Mouse (Mus musculus) midbrain, postnatal 0 days (tissue): Measurements from ENCODE around the gene Naglu. TPM values are rescaled to one million over a fixed set of nuclear protein-coding genes. Genes with fewer than 3 reads are reported as not detected.
A peak's percentile ranks its signal among the peaks of the same experiment; 100 is the strongest.

Experiments used
- ATAC-seq: fragments of 200-750 bp; cut with Nextera tagmentation; 2 replicates; pipeline ENCODE4 v1.8.0; 2017; ENCODE audit warnings: moderate number of reproducible peaks, mild to moderate bottlenecking, moderate TSS enrichment, moderate library complexity; ENCODE audit not compliant: low FRiP score
- DNase-seq: peaks from one replicate; pipeline ENCODE4 v3.0.0-alpha.2; 2015; ENCODE audit warnings: low spot score
- H3K27ac ChIP-seq: fragments of 300-500 bp; sonication (generic); 2 replicates; pipeline ENCODE4 v1.5.1; 2014; ENCODE audit warnings: low read depth, mild to moderate bottlenecking, low read length, mixed read lengths
- H3K27me3 ChIP-seq: fragments of 300-500 bp; sonication (generic); 2 replicates; pipeline ENCODE4 v1.6.1; 2014; ENCODE audit warnings: low read length, control low read depth, mixed read lengths; ENCODE audit not compliant: insufficient read depth
- H3K36me3 ChIP-seq: fragments of 300-500 bp; sonication (generic); 2 replicates; pipeline ENCODE4 v1.6.1; 2014; ENCODE audit warnings: low read length, control low read depth, mixed read lengths; ENCODE audit not compliant: insufficient read depth
- H3K4me1 ChIP-seq: fragments of 300-500 bp; sonication (generic); 2 replicates; pipeline ENCODE4 v1.6.1; 2014; ENCODE audit warnings: mild to moderate bottlenecking, control low read depth, antibody characterized with exemption, low read length, mixed read lengths; ENCODE audit not compliant: insufficient read depth
- H3K4me2 ChIP-seq: fragments of 300-500 bp; sonication (generic); 2 replicates; pipeline ENCODE4 v1.6.1; 2014; ENCODE audit warnings: low read depth, mild to moderate bottlenecking, low read length, mixed read lengths; ENCODE audit not compliant: poor library complexity, severe bottlenecking
- H3K4me3 ChIP-seq: fragments of 300-500 bp; sonication (generic); 2 replicates; pipeline ENCODE4 v1.5.1; 2014; ENCODE audit warnings: low read depth, mild to moderate bottlenecking, low read length, moderate library complexity
- H3K9ac ChIP-seq: fragments of 300-500 bp; sonication (generic); replicated peaks from 2 replicates; pipeline ENCODE4 v1.6.1; 2014; ENCODE audit warnings: mild to moderate bottlenecking, low read length, moderate library complexity, mixed read lengths; ENCODE audit not compliant: poor library complexity, severe bottlenecking
- H3K9me3 ChIP-seq: fragments of 300-500 bp; sonication (generic); 2 replicates; pipeline ENCODE4 v1.6.1; 2016; ENCODE audit warnings: low read length, control low read depth
- CTCF ChIP-seq: IDR thresholded peaks from 2 replicates; pipeline ENCODE4 v1.5.1; 2016; ENCODE audit warnings: antibody characterized with exemption, mild to moderate bottlenecking
- WGBS: fragments of 180-500 bp; shearing (Covaris S2); extraction: QIAGEN DNeasy Blood & Tissue Kit; methylation state at CpG from one replicate; pipeline ENCODE4 v1.1.7; 2014; 5-methylcytosine and 5-hydroxymethylcytosine counted together
- polyA plus RNA-seq: library from polyadenylated mRNA; unstranded; fragments of >200 nt; fragmentation: Nextera tagmentation; extraction: Ambion mirVana; gene quantifications from 2 replicates; pipeline ENCODE4 v1.2.1, GENCODE M21; 2015
- total RNA-seq: library from RNA; depleted of rRNA; stranded (reverse); fragments of >200 nt; gene quantifications from 2 replicates; pipeline ENCODE4 v1.2.3, GENCODE M21; 2014

The Naglu gene
- total and polyA plus RNA-seq, 2 experiments from 2014 or later, result 16.6 to 22.2 TPM

DNA sequence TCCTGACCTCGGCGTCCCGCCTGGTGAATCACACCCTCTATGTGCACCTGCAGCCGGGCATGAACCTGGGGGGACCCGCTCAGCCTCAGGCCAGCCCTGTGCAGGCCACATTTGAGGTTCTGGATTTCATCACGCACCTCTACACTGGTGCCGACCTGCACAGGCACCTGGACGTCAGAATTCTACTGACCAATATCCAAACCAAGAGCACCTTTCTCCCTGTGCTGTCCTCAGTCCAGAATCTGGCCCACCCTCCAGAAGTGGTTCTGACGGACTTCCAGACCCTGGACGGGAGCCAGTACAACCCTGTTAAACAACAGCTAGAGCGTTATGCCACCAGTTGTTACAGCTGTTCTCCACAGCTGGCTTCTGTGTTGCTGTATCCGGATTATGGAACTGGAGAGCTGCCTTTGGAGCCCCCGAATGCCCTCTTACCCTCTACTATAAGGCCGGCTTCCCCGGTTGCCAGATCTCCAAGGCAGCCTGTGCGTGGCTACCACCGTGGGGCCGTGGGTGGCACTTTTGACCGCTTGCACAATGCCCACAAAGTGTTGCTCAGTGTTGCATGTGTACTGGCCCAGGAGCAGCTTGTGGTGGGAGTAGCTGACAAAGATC, 13.4 kb downstream of the Naglu start:
- Histone ChIP-seq H3K36me3 (peaks cover 6% of the 10 kb centered on the region; the same call in 1 of the 2 replicates), H3K4me1 (peaks cover 18% of the 10 kb centered on the region), H3K27ac (peak overlapping the region; percentile 80), H3K27me3 (peaks cover 22% of the 10 kb centered on the region), H3K9ac (peak overlapping the region; percentile 88), H3K4me2 (peak overlapping the region; percentile 99), H3K9me3 (no peaks in the 10 kb centered on the region), H3K4me3 (peak overlapping the region; percentile 66)
- 34% methylated on average over 19 of the region's 19 CpGs for WGBS
- DNase-seq (no peak), ATAC-seq (peak; percentile 13; the same call in 1 of the 2 replicates)
- TF ChIP-seq CTCF, result no peak

- H3K27ac ChIP-seq, result no peak overlapping the region
- no peak overlapping the region for H3K9ac ChIP-seq
- H3K4me2 ChIP-seq, result no peak overlapping the region
- no peak for TF ChIP-seq CTCF
- DNase-seq (no peak), ATAC-seq (no peak)
- H3K4me3 ChIP-seq, result no peak overlapping the region
- peaks cover 20% of the 10 kb centered on the region for H3K4me1 ChIP-seq
- peaks cover 13% of the 10 kb centered on the region for H3K36me3 ChIP-seq
- peaks cover 12% of the 10 kb centered on the region for H3K27me3 ChIP-seq
- WGBS, result 83% methylated on average over 14 of the region's 14 CpGs
- no peaks in the 10 kb centered on the region for H3K9me3 ChIP-seq
Observed at GRCm38 (mm10) chr11:101084246-101084645, 14.4 kb downstream of the Naglu start.

GRCm38 (mm10) chr11:101084811-101085210, 15.0 kb downstream of the Naglu start:
- Histone ChIP-seq H3K27me3 (peaks cover 7% of the 10 kb centered on the region; the same call in 1 of the 2 replicates), H3K36me3 (peaks cover 19% of the 10 kb centered on the region), H3K4me3 (no peak overlapping the region), H3K4me1 (peaks cover 20% of the 10 kb centered on the region), H3K27ac (no peak overlapping the region), H3K9ac (no peak overlapping the region), H3K4me2 (no peak overlapping the region), H3K9me3 (no peaks in the 10 kb centered on the region)
- DNase-seq (no peak), ATAC-seq (no peak)
- no peak for TF ChIP-seq CTCF
- 96% methylated on average over 12 of the region's 12 CpGs for WGBS

- ATAC-seq (no peak), DNase-seq (no peak)
- 0 out of 2 replicates have a peak overlapping the region, but pooled peaks have one; percentile 30 for H3K9ac ChIP-seq
- no peak overlapping the region for H3K4me2 ChIP-seq
- H3K27me3 ChIP-seq, result peaks cover 2% of the 10 kb centered on the region; the same call in 1 of the 2 replicates
- WGBS, result 93% methylated on average over 18 of the region's 18 CpGs
- no peak overlapping the region for H3K4me3 ChIP-seq
- H3K9me3 ChIP-seq, result no peaks in the 10 kb centered on the region
- TF ChIP-seq CTCF, result no peak
- H3K36me3 ChIP-seq, result peaks cover 28% of the 10 kb centered on the region
- H3K4me1 ChIP-seq, result peaks cover 20% of the 10 kb centered on the region
- 0 out of 2 replicates have a peak overlapping the region, but pooled peaks have one; percentile 81 for H3K27ac ChIP-seq
Observed at GRCm38 (mm10) chr11:101085617-101086322, 16.0 kb downstream of the Naglu start.

GRCm38 (mm10) chr11:101086323-101086674, 16.5 kb downstream of the Naglu start:
- Histone ChIP-seq H3K4me2 (peak overlapping the region; percentile 88), H3K27me3 (no peaks in the 10 kb centered on the region), H3K27ac (peak overlapping the region; percentile 81), H3K9me3 (no peaks in the 10 kb centered on the region), H3K9ac (peak overlapping the region; percentile 30; the same call in 1 of the 2 replicates), H3K4me1 (peaks cover 20% of the 10 kb centered on the region), H3K36me3 (peaks cover 33% of the 10 kb centered on the region), H3K4me3 (peak overlapping the region; percentile 81; the same call in 1 of the 2 replicates)
- no peak for DNase-seq
- no peak for TF ChIP-seq CTCF
- no peak for ATAC-seq
- WGBS, result 84% methylated on average over 6 of the region's 6 CpGs
